Mouse (Mus musculus) forebrain, embryonic 12.5 days (tissue): ENCODE data around the gene Iqce. TPM values are rescaled to one million over a fixed set of nuclear protein-coding genes. Genes with fewer than 3 reads are reported as not detected.

Experiments
- ATAC-seq: fragments of 200-750 bp; cut with Nextera tagmentation; 2 replicates; pipeline ENCODE4 v1.8.0; 2017; ENCODE audit warnings: moderate TSS enrichment; ENCODE audit not compliant: low FRiP score
- H3K27ac ChIP-seq: fragments of 300-500 bp; sonication (generic); 2 replicates; pipeline ENCODE4 v1.5.1; 2016; ENCODE audit warnings: mild to moderate bottlenecking
- H3K27me3 ChIP-seq: fragments of 300-500 bp; sonication (generic); 2 replicates; pipeline ENCODE4 v1.6.1; 2016; ENCODE audit warnings: mild to moderate bottlenecking
- H3K36me3 ChIP-seq: fragments of 300-500 bp; sonication (generic); replicated peaks from 2 replicates; pipeline ENCODE4 v1.6.1; 2016; ENCODE audit warnings: mild to moderate bottlenecking
- H3K4me1 ChIP-seq: fragments of 300-500 bp; sonication (generic); 2 replicates; pipeline ENCODE4 v1.6.1; 2016
- H3K4me2 ChIP-seq: fragments of 300-500 bp; sonication (generic); 2 replicates; pipeline ENCODE4 v1.6.1; 2016; ENCODE audit warnings: mild to moderate bottlenecking, moderate library complexity
- H3K4me3 ChIP-seq: fragments of 300-500 bp; sonication (generic); replicated peaks from 2 replicates; pipeline ENCODE4 v1.5.1; 2016; ENCODE audit warnings: mild to moderate bottlenecking
- H3K9ac ChIP-seq: fragments of 300-500 bp; sonication (generic); 2 replicates; pipeline ENCODE4 v1.6.1; 2016; ENCODE audit warnings: mild to moderate bottlenecking
- H3K9me3 ChIP-seq: fragments of 300-500 bp; sonication (generic); 2 replicates; pipeline ENCODE4 v1.6.1; 2016
- WGBS: fragments of 180-500 bp; shearing (Covaris S2); methylation state at CpG from one replicate; pipeline ENCODE4 v1.1.7; 2016; 5-methylcytosine and 5-hydroxymethylcytosine counted together
- polyA plus RNA-seq: library from polyadenylated mRNA; unstranded; fragments of >200 nt; fragmentation: Nextera tagmentation; extraction: Ambion mirVana; gene quantifications from 2 replicates; pipeline ENCODE4 v1.2.1, GENCODE M21; 2016

The Iqce gene
- polyA plus RNA-seq, 1 experiment from 2014 or later, result 31.2 TPM

GRCm38 (mm10) chr5:140731040-140731797, 29.0 kb upstream of the Iqce start:
- Histone ChIP-seq H3K4me2 (no peak overlapping the region), H3K36me3 (no peaks in the 10 kb centered on the region), H3K9ac (no peak overlapping the region), H3K4me3 (no peak overlapping the region), H3K4me1 (peaks cover 8% of the 10 kb centered on the region), H3K27me3 (peaks cover 22% of the 10 kb centered on the region), H3K27ac (no peak overlapping the region), H3K9me3 (no peaks in the 10 kb centered on the region)
- no peak for ATAC-seq
- WGBS, result 86% methylated on average over 11 of the region's 11 CpGs

GRCm38 (mm10) chr5:140726946-140727740, 25.0 kb upstream of the Iqce start:
- Histone ChIP-seq H3K27ac (no peak overlapping the region), H3K27me3 (no peaks in the 10 kb centered on the region), H3K4me3 (no peak overlapping the region), H3K4me2 (no peak overlapping the region), H3K4me1 (peaks cover 17% of the 10 kb centered on the region), H3K9me3 (no peaks in the 10 kb centered on the region), H3K36me3 (no peaks in the 10 kb centered on the region), H3K9ac (no peak overlapping the region)
- no peak for ATAC-seq
- 90% methylated on average over 17 of the region's 17 CpGs for WGBS

GRCm38 (mm10) chr5:140726062-140726839, 24.1 kb upstream of the Iqce start:
- Histone ChIP-seq H3K4me2 (no peak overlapping the region; the same call in 1 of the 2 replicates), H3K9me3 (no peaks in the 10 kb centered on the region), H3K4me3 (no peak overlapping the region), H3K4me1 (peaks cover 17% of the 10 kb centered on the region), H3K36me3 (no peaks in the 10 kb centered on the region), H3K9ac (no peak overlapping the region), H3K27ac (peak overlapping the region; percentile 68), H3K27me3 (no peaks in the 10 kb centered on the region)
- WGBS, result 68% methylated on average over 7 of the region's 7 CpGs
- ATAC-seq, result peak; percentile 61

- H3K27me3 ChIP-seq, result no peaks in the 10 kb centered on the region
- peaks cover 8% of the 10 kb centered on the region for H3K36me3 ChIP-seq
- H3K9ac ChIP-seq, result no peak within 1 kb of the TSS
- ATAC-seq, result peak; percentile 78
- H3K27ac ChIP-seq, result no peak within 1 kb of the TSS
- H3K9me3 ChIP-seq, result no peaks in the 10 kb centered on the region
- H3K4me1 ChIP-seq, result peaks cover 17% of the 10 kb centered on the region
- no peak within 1 kb of the TSS for H3K4me2 ChIP-seq
- no peak within 1 kb of the TSS for H3K4me3 ChIP-seq
- WGBS, result 71% methylated on average over 13 of the region's 13 CpGs
Observed at GRCm38 (mm10) chr5:140723822-140724221, 21.6 kb upstream of the Iqce start, which contains the start of gene Amz1. Amz1 (plus strand) TSS chr5:140724127.

DNA sequence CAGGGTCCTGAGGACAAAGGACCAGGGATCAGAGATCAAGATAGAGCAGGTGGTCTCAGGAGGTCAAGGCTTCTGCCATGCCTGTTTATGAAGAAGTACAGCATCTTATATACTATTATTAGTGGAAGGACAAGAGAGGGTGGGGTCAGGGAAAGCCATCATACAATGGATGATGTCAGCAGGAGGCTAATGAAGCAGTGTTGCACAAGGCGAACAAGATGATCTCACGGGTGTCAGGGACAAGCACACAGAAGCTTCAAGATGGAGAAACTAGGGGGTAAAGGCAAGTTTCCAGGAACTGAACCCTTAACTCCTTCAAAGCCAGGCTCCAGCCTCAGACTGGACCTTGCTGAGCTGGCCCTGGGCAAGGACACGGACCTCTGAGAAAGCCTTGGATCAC, 19.9 kb upstream of the Iqce start:
- Histone ChIP-seq H3K9ac (no peak overlapping the region), H3K9me3 (no peaks in the 10 kb centered on the region), H3K4me3 (no peak overlapping the region), H3K36me3 (peaks cover 25% of the 10 kb centered on the region), H3K27ac (no peak overlapping the region), H3K27me3 (no peaks in the 10 kb centered on the region), H3K4me2 (no peak overlapping the region), H3K4me1 (peaks cover 17% of the 10 kb centered on the region)
- no peak for ATAC-seq
- WGBS, result 73% methylated on average over 3 of the region's 3 CpGs

DNA sequence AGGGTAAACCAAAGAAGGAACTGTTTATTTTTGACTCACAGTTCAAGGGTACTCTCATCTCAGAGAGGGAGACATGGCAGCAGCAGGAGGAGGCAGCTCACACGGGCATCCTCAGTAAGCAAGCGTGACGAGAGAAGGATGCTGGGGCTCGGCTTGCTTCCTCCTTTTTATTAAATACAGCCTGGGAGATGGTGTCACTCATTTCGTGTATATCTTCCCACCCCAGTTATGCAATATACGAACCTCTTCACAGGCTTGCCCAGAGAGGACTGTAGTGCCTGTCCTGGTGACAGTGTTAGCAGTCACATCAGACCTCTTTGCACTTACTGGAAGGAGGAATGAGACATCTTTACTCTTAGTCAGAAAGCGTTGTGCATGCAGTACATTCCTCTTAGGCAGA, 18.6 kb upstream of the Iqce start:
- no peak overlapping the region for H3K4me2 ChIP-seq
- WGBS, result 86% methylated on average over 7 of the region's 7 CpGs
- H3K27me3 ChIP-seq, result no peaks in the 10 kb centered on the region
- H3K4me1 ChIP-seq, result peaks cover 11% of the 10 kb centered on the region
- H3K36me3 ChIP-seq, result peaks cover 38% of the 10 kb centered on the region
- no peak for ATAC-seq
- no peak overlapping the region for H3K9ac ChIP-seq
- no peak overlapping the region for H3K4me3 ChIP-seq
- H3K27ac ChIP-seq, result no peak overlapping the region
- H3K9me3 ChIP-seq, result no peaks in the 10 kb centered on the region

DNA sequence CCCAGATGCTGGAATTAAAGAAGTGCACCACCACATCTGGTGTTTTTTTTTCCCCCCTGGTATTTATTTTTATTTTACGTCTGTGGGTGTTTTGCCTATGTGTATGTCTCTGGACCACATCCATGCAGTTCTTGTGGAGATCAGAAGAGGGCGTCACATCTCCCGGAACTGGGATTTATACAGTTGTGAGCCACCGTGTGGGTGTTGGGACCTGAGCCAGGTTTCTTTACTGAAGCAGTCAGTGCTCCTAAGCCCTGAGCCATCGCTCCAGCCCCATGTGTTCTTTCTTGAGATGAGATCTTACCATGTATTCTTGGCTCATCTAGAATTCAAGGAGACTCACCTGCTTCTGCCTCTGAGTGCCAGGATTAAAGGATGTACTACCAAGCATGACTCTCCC, 8.9 kb upstream of the Iqce start:
- H3K4me2 ChIP-seq, result no peak overlapping the region
- no peak for ATAC-seq
- H3K27me3 ChIP-seq, result no peaks in the 10 kb centered on the region
- WGBS, result 90% methylated on average over 5 of the region's 5 CpGs
- H3K9me3 ChIP-seq, result no peaks in the 10 kb centered on the region
- peaks cover 69% of the 10 kb centered on the region for H3K36me3 ChIP-seq
- no peak overlapping the region for H3K27ac ChIP-seq
- no peak overlapping the region for H3K9ac ChIP-seq
- H3K4me3 ChIP-seq, result no peak overlapping the region
- H3K4me1 ChIP-seq, result peaks cover 1% of the 10 kb centered on the region; the same call in 1 of the 2 replicates

- no peak overlapping the region for H3K4me3 ChIP-seq
- no peaks in the 10 kb centered on the region for H3K27me3 ChIP-seq
- H3K9ac ChIP-seq, result no peak overlapping the region
- H3K27ac ChIP-seq, result no peak overlapping the region
- ATAC-seq, result no peak
- WGBS, result 95% methylated on average over 6 of the region's 6 CpGs
- peaks cover 62% of the 10 kb centered on the region for H3K36me3 ChIP-seq
- H3K4me2 ChIP-seq, result no peak overlapping the region
- H3K9me3 ChIP-seq, result no peaks in the 10 kb centered on the region
- H3K4me1 ChIP-seq, result peaks cover 9% of the 10 kb centered on the region
Observed at GRCm38 (mm10) chr5:140710315-140710714, 8.1 kb upstream of the Iqce start.

GRCm38 (mm10) chr5:140705501-140706171, 3.5 kb upstream of the Iqce start:
- Histone ChIP-seq H3K9me3 (no peaks in the 10 kb centered on the region), H3K4me3 (peak overlapping the region; percentile 62), H3K27ac (peak overlapping the region; percentile 87; the same call in 1 of the 2 replicates), H3K9ac (peak overlapping the region; percentile 69), H3K4me1 (peaks cover 29% of the 10 kb centered on the region), H3K36me3 (peaks cover 15% of the 10 kb centered on the region), H3K4me2 (peak overlapping the region; percentile 78), H3K27me3 (no peaks in the 10 kb centered on the region)
- 69% methylated on average over 7 of the region's 7 CpGs for WGBS
- no peak for ATAC-seq

- Histone ChIP-seq H3K4me3 (peak within 1 kb of the TSS; percentile 62), H3K27ac (peak within 1 kb of the TSS; percentile 87), H3K36me3 (peaks cover 6% of the 10 kb centered on the region; the same call in 1 of the 2 replicates), H3K9ac (peak within 1 kb of the TSS; percentile 69), H3K9me3 (no peaks in the 10 kb centered on the region), H3K4me2 (peak within 1 kb of the TSS; percentile 78), H3K27me3 (no peaks in the 10 kb centered on the region), H3K4me1 (peaks cover 35% of the 10 kb centered on the region)
- ATAC-seq, result peak; percentile 92
- WGBS, result under 1% methylated on average over 68 of the region's 69 CpGs
Observed at GRCm38 (mm10) chr5:140704378-140705251, 2.4 kb upstream of the Iqce start, which contains the start of gene Brat1. Brat1 (plus strand) TSS chr5:140705011.
